Mouse (Mus musculus) liver, postnatal 0 days (tissue): Measurements from ENCODE around the gene Pink1.

Experiments
- CTCF ChIP-seq: sonication (generic); IDR thresholded peaks from 2 replicates; pipeline ENCODE4 v1.5.1; 2016; ENCODE audit warnings: antibody characterized with exemption, low read depth
- EP300 ChIP-seq: IDR thresholded peaks from 2 replicates; pipeline ENCODE4 v1.6.1; 2016; ENCODE audit warnings: antibody characterized with exemption, low read depth, mild to moderate bottlenecking

DNA sequence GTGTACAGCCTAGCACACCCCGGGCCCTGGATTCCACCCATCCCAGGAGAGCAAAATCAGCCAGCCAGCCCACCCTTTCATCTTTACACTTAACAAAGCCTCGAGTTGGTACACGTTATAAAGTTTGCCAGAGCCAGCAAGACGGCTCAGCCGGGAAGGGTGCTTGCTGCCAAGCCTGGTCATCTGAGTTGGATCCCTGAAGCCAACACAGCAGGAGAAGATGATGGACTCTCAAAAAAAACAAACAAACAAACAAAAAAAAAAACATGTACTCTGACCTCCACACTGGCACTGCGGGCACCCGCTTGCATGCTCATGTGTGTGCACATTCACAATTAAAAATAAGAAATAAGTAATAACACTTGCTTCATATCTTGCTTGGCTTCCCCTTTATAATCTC, 15.9 kb upstream of the Pink1 start:
- TF ChIP-seq EP300 (no peak), CTCF (no peak)
